Mouse (Mus musculus) 3T3-L1 (cell line): ENCODE results near the gene Spcs2.

Experiments
- DNase-seq: peaks from one replicate; pipeline ENCODE4 v3.0.0-alpha.2; 2015; ENCODE audit warnings: low read depth, low spot score

Gene Spcs2

GRCm38 (mm10) chr7:99863362-99863761, at the start of gene Spcs2:
Gene Spcs2, minus strand, starts transcription at chr7:99863462.
- DNase-seq: no peak

GRCm38 (mm10) chr7:99911038-99911437, 47.8 kb upstream of the Spcs2 start:
- no peak for DNase-seq

GRCm38 (mm10) chr7:99907463-99907862, 44.2 kb upstream of the Spcs2 start:
- DNase-seq: no peak

GRCm38 (mm10) chr7:99906346-99906745, 43.1 kb upstream of the Spcs2 start:
- DNase-seq: no peak

- DNase-seq: no peak
Observed at GRCm38 (mm10) chr7:99904421-99905005, 41.3 kb upstream of the Spcs2 start.

- DNase-seq: no peak
Observed at GRCm38 (mm10) chr7:99902918-99903665, 39.8 kb upstream of the Spcs2 start.

- no peak for DNase-seq
Observed at GRCm38 (mm10) chr7:99902208-99902607, 38.9 kb upstream of the Spcs2 start.

- DNase-seq: no peak
Observed at GRCm38 (mm10) chr7:99896905-99897304, 33.6 kb upstream of the Spcs2 start.

- DNase-seq: no peak
Observed at GRCm38 (mm10) chr7:99894478-99894877, 31.2 kb upstream of the Spcs2 start.

GRCm38 (mm10) chr7:99893967-99894366, 30.7 kb upstream of the Spcs2 start:
- no peak for DNase-seq

- peak; percentile 13 for DNase-seq
Observed at GRCm38 (mm10) chr7:99892351-99892750, 29.1 kb upstream of the Spcs2 start.

- peak; percentile 48 for DNase-seq
Observed at GRCm38 (mm10) chr7:99891471-99891870, 28.2 kb upstream of the Spcs2 start.

GRCm38 (mm10) chr7:99890168-99890755, 27.0 kb upstream of the Spcs2 start:
- no peak for DNase-seq

- no peak for DNase-seq
Observed at GRCm38 (mm10) chr7:99889175-99889880, 26.1 kb upstream of the Spcs2 start.

GRCm38 (mm10) chr7:99887743-99888142, 24.5 kb upstream of the Spcs2 start:
- no peak for DNase-seq

GRCm38 (mm10) chr7:99887230-99887735, 24.0 kb upstream of the Spcs2 start:
- no peak for DNase-seq

GRCm38 (mm10) chr7:99878254-99878653, 15.0 kb upstream of the Spcs2 start:
- DNase-seq: no peak

GRCm38 (mm10) chr7:99876345-99876744, 13.1 kb upstream of the Spcs2 start:
- DNase-seq: peak; percentile 81

GRCm38 (mm10) chr7:99875891-99876290, 12.6 kb upstream of the Spcs2 start:
- DNase-seq: no peak

GRCm38 (mm10) chr7:99873965-99874364, 10.7 kb upstream of the Spcs2 start:
- no peak for DNase-seq

GRCm38 (mm10) chr7:99869296-99869695, 6.0 kb upstream of the Spcs2 start:
- no peak for DNase-seq

GRCm38 (mm10) chr7:99865219-99865618, 2.0 kb upstream of the Spcs2 start:
- DNase-seq: peak; percentile 61
